Mouse (Mus musculus) natural killer cell, adult 2 months (primary cell): ENCODE results near the gene Ppp6r3.

Experiments
- DNase-seq, 2 experiments: peaks; one replicate each; pipeline ENCODE4 v3.0.0; 2022; ENCODE audit warnings: low spot score in 2 of 2

The Ppp6r3 gene

DNA sequence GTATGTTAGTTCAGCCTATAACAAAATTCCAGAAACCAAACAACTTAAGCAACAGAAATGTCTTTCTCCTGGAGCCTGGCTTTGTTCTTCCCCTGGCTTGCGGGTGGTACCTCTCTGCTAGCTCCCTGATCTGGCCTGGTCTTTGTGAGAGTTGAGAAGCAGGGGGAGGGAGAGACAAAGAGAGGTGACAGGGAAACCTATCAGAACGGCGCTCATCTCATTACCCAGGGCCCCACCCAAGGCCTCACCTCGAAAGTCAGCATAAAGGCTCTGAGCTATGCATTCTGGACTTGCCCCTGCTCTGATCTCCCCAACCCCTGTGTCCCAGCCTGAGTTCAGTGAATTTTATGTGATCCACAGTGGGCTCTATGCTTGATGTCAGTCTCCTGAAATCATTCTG lies 140.9 kb downstream of the Ppp6r3 start:
- DNase-seq = no peak

GRCm38 (mm10) chr19:3434124-3434523 lies 141.4 kb downstream of the Ppp6r3 start:
- DNase-seq = no peak

DNA sequence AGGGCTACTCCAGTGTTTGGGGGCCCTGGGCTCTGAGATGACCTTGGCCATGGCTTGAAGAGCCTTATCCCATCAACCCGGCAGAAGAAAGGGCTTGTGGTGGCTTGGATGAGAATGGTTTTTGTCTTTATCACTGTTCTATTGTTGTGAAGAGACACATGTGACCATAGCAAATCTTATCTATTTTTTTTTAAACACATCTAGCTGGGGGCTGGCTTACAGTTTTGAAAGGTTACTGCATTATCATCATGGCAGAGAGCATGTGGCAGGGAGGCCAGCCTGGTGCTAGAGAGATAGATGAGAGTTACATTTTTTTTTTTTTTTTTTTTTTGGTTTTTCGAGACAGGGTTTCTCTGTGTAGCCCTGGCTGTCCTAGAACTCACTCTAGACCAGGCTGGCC lies 143.6 kb downstream of the Ppp6r3 start:
- DNase-seq = no peak

- DNase-seq = no peak
Measured at GRCm38 (mm10) chr19:3431066-3431465, 144.5 kb downstream of the Ppp6r3 start.

- no peak for DNase-seq
Measured at GRCm38 (mm10) chr19:3429156-3429816, 146.3 kb downstream of the Ppp6r3 start.

GRCm38 (mm10) chr19:3428057-3428830 lies 147.3 kb downstream of the Ppp6r3 start:
- DNase-seq = no peak

GRCm38 (mm10) chr19:3424214-3424613 lies 151.3 kb downstream of the Ppp6r3 start:
- DNase-seq = no peak

DNA sequence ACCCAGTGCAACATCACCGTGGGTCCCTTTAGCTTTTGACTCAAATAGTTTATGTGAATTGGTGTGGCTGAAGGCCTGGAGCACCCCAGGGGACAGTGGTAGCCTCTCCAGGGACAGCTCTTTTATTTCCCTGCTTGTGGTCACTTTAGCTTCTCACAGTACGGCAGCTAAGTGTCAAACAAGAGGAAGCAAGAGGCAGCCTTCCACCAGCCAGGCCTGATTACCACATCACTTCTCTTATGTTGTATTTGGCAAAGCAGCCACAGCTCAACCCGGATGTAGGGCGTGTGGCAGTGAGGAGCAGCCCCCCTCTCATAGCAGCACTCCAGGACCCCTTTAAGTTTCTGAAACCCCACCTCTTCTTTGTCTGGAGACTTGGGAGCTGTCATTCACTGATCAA lies 152.6 kb downstream of the Ppp6r3 start:
- no peak for DNase-seq

- no peak for DNase-seq
Measured at GRCm38 (mm10) chr19:3422488-3422887, 153.1 kb downstream of the Ppp6r3 start.

GRCm38 (mm10) chr19:3419251-3419650 lies 156.3 kb downstream of the Ppp6r3 start:
- DNase-seq = no peak

DNA sequence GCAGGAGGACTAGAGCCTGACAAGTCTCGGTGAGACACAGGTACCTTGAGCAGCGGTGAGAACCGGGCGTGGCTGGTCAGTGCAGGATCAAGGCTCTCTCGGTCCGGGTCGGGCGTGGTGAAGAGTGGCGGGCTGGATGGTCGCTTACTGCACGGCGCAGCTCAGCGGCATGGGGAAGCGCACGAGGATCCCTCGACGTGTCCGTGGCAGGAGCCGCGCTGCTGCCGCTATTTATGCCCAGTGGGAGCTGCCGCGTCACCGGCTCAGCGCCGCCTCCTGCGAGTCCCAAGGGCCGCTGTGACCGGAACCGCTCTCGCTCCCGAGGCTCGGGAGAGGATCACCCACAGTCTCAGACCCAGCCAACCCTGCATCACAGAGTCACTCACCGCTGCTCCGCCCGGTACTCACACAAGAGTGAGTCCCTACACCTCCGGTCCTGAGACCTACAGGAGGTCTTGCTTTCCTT lies 161.2 kb downstream of the Ppp6r3 start, which contains the start of gene Gal:
Gal (minus strand) TSS at position 277 of the 466 bp plus-strand sequence.
- DNase-seq = no peak

GRCm38 (mm10) chr19:3405531-3406281 lies 169.8 kb downstream of the Ppp6r3 start:
- DNase-seq = no peak
